ENCODE assay signal across 9 mouse cellular contexts in genomic region chr1:157446325-157446724, GRCm38 (mm10). TPM values are rescaled to one million over a fixed set of nuclear protein-coding genes. Genes with fewer than 3 reads are reported as not detected.
DNase-seq lines count a peak whose midpoint lies in the region; ATAC-seq and TF ChIP-seq lines count a peak whose summit lies in the region.
"Had no signal": no experiment of that assay in that cellular context is flagged by ENCODE, and none has a peak within 500 bp of the region (broad histone marks: within the 10 kb centered on the region; RNA-seq: fewer than 3 reads in every experiment).

No protein-coding gene starts in this region.

- no peak overlapping the region for H3K4me3 ChIP-seq in hindbrain, embryonic 12.5 days
- no peak overlapping the region for H3K4me3 ChIP-seq in hindbrain, embryonic 13.5 days
- H3K4me3 ChIP-seq in left cerebral cortex, adult 2 months = no peak overlapping the region
- H3K4me3 ChIP-seq: neural tube, embryonic 12.5 days had no signal

- no peak overlapping the region for H3K9ac ChIP-seq in hindbrain, embryonic 12.5 days
- no peak overlapping the region for H3K9ac ChIP-seq in hindbrain, embryonic 13.5 days
- H3K9ac ChIP-seq: neural tube, embryonic 12.5 days had no signal

- H3K9me3 ChIP-seq in hindbrain, embryonic 12.5 days (replicated peaks) = no peaks in the 10 kb centered on the region
- H3K9me3 ChIP-seq in hindbrain, embryonic 13.5 days = no peaks in the 10 kb centered on the region
- H3K9me3 ChIP-seq: neural tube, embryonic 12.5 days had no signal

- H3K27me3 ChIP-seq in hindbrain, embryonic 12.5 days = peaks cover 14% of the 10 kb centered on the region; the same call in 1 of the 2 replicates
- H3K27me3 ChIP-seq in hindbrain, embryonic 13.5 days = peaks cover 16% of the 10 kb centered on the region
- H3K27me3 ChIP-seq: neural tube, embryonic 12.5 days had no signal

- H3K4me1 ChIP-seq in hindbrain, embryonic 12.5 days = peaks cover 48% of the 10 kb centered on the region
- peaks cover 53% of the 10 kb centered on the region for H3K4me1 ChIP-seq in hindbrain, embryonic 13.5 days (replicated peaks)

- H3K4me2 ChIP-seq in hindbrain, embryonic 12.5 days (replicated peaks) = no peak overlapping the region
- H3K4me2 ChIP-seq in hindbrain, embryonic 13.5 days = no peak overlapping the region
- H3K4me2 ChIP-seq: neural tube, embryonic 12.5 days had no signal

- ATAC-seq in hindbrain, embryonic 12.5 days (ENCODE audit: low FRiP score) = no peak
- no peak for ATAC-seq in hindbrain, embryonic 13.5 days (ENCODE audit: low FRiP score)

- peak overlapping the region; percentile 12; the same call in 1 of the 2 replicates for H3K27ac ChIP-seq in hindbrain, embryonic 12.5 days
- no peak overlapping the region for H3K27ac ChIP-seq in hindbrain, embryonic 13.5 days
- peak overlapping the region; percentile 48; the same call in 1 of the 2 replicates for H3K27ac ChIP-seq in left cerebral cortex, adult 2 months
- H3K27ac ChIP-seq: neural tube, embryonic 12.5 days had no signal

- WGBS in hindbrain, embryonic 12.5 days = 70% methylated on average over 7 of the region's 7 CpGs
- WGBS in hindbrain, embryonic 13.5 days = 71% methylated on average over 7 of the region's 7 CpGs

- intact Hi-C loops in left cerebral cortex, adult 2 months (cut with DNase I) = loop anchor here (5.0 kb wide), 1 partner anchor 149 kb away; no protein-coding TSS in a partner anchor

- TF ChIP-seq CTCF in left cerebral cortex, adult 2 months (IDR thresholded peaks at IDR 0.05) = peak; percentile 70

- DNase-seq in Muller cell, postnatal 12 days (ENCODE audit: inconsistent ontology term) = peak; percentile 51
- DNase-seq in cerebellum, postnatal 25 days = peak; percentile 72 to 83
- peak; percentile 83 for DNase-seq in heart, postnatal 4 days
- DNase-seq in left cerebral cortex, adult 2 months (ENCODE audit: extremely low spot score in 1 of 2, low spot score in 2 of 2) = peak; percentile 69 to 72
- DNase-seq in retina, postnatal 1 day = peak; percentile 71
- no peak for DNase-seq in B cell, adult 2 months

- H3K36me3 ChIP-seq in hindbrain, embryonic 12.5 days = no peaks in the 10 kb centered on the region
- H3K36me3 ChIP-seq in hindbrain, embryonic 13.5 days = no peaks in the 10 kb centered on the region
- H3K36me3 ChIP-seq: neural tube, embryonic 12.5 days had no signal

RNA-seq across cellular contexts. Expression of gene Cryzl2, which starts 12.1 kb away (rescaled TPM):
- polyA plus RNA-seq in hindbrain, embryonic 12.5 days (2016; fragmentation: Nextera tagmentation; extraction: Ambion mirVana) = 6.0 and 9.4 TPM in 2 replicates
- polyA plus RNA-seq in hindbrain, embryonic 13.5 days (2015; fragmentation: Nextera tagmentation; extraction: Ambion mirVana) = 6.8 and 8.8 TPM in 2 replicates
- total RNA-seq in heart, postnatal 4 days (2021) = 10 to 100 TPM; 20.1 to 22.8 TPM
- 1 to 10 TPM; 3.7 to 5.0 TPM for total RNA-seq in left cerebral cortex, adult 2 months (2021)

RNA-seq across cellular contexts. Expression of gene Rasal2, which starts 33.9 kb away (rescaled TPM):
- 36.1 and 38.7 TPM in 2 replicates for polyA plus RNA-seq in hindbrain, embryonic 12.5 days (2016; fragmentation: Nextera tagmentation; extraction: Ambion mirVana)
- 45.1 and 47.0 TPM in 2 replicates for polyA plus RNA-seq in hindbrain, embryonic 13.5 days (2015; fragmentation: Nextera tagmentation; extraction: Ambion mirVana)
- 10 to 100 TPM; 32.6 to 35.7 TPM for total RNA-seq in heart, postnatal 4 days (2021)
- total RNA-seq in left cerebral cortex, adult 2 months (2021) = 10 to 100 TPM; 87.6 to 90.9 TPM

Comparison
In these comparisons a context has a peak if more than half of its experiments do, and no peak if none do; other contexts are left out.
1. DNase-seq: peak in Muller cell, postnatal 12 days (single experiment), cerebellum, postnatal 25 days (2 of 2), heart, postnatal 4 days (single experiment), left cerebral cortex, adult 2 months (2 of 2) and retina, postnatal 1 day (single experiment); none in B cell, adult 2 months (0 of 2).